Mouse (Mus musculus) ES-Bruce4 (cell line): ENCODE data around the gene Cd2bp2. TPM values are rescaled to one million over a fixed set of nuclear protein-coding genes. Genes with fewer than 3 reads are reported as not detected.
A peak's percentile ranks its signal among the peaks of the same experiment; 100 is the strongest.

Experiments used
- H3K27ac ChIP-seq: 2 replicates; pipeline ENCODE4 v1.5.1; 2012; ENCODE audit warnings: low read length, inconsistent platforms; ENCODE audit not compliant: insufficient read depth
- H3K27me3 ChIP-seq: 2 replicates; pipeline ENCODE4 v1.6.1; 2012; ENCODE audit warnings: mild to moderate bottlenecking, low read length, inconsistent platforms; ENCODE audit not compliant: control insufficient read depth, poor library complexity, insufficient read depth, severe bottlenecking
- H3K36me3 ChIP-seq: 2 replicates; pipeline ENCODE4 v1.6.1; 2012; ENCODE audit warnings: inconsistent platforms, mild to moderate bottlenecking, low read length, moderate library complexity; ENCODE audit not compliant: control insufficient read depth, poor library complexity, insufficient read depth, severe bottlenecking
- H3K4me1 ChIP-seq: one replicate; pipeline ENCODE4 v1.8.1; 2011; ENCODE audit warnings: low read length; ENCODE audit not compliant: control insufficient read depth, insufficient read depth
- H3K4me3 ChIP-seq: 2 replicates; pipeline ENCODE4 v1.5.1; 2011; ENCODE audit warnings: low read depth, mild to moderate bottlenecking, low read length
- H3K9ac ChIP-seq: 2 replicates; pipeline ENCODE4 v1.6.1; 2012; ENCODE audit warnings: low read depth, mild to moderate bottlenecking, inconsistent platforms; ENCODE audit not compliant: poor library complexity, severe bottlenecking
- H3K9me3 ChIP-seq: replicated peaks from 2 replicates; pipeline ENCODE4 v1.6.1; 2012; ENCODE audit warnings: mild to moderate bottlenecking, low read length, inconsistent platforms; ENCODE audit not compliant: control insufficient read depth, poor library complexity, insufficient read depth, severe bottlenecking
- CTCF ChIP-seq: IDR thresholded peaks from one replicate; pipeline ENCODE4 v1.8.1; 2011; ENCODE audit warnings: low read depth, low read length
- EP300 ChIP-seq: IDR thresholded peaks from 2 replicates; pipeline ENCODE4 v1.6.1; 2011; ENCODE audit warnings: low read depth, low read length; ENCODE audit not compliant: insufficient read depth
- POLR2A ChIP-seq: IDR thresholded peaks from one replicate; pipeline ENCODE4 v1.8.1; 2011; ENCODE audit warnings: low read length; ENCODE audit not compliant: insufficient read depth
- polyA plus RNA-seq: library from polyadenylated mRNA; stranded (reverse); fragments of >200 nt; gene quantifications from 2 replicates; pipeline ENCODE4 v1.2.4, GENCODE M21; 2011; ENCODE audit warnings: low read depth; ENCODE audit not compliant: missing spikeins, insufficient read depth, insufficient read length

The Cd2bp2 gene
- polyA plus RNA-seq, 1 experiment: 120 TPM

DNA sequence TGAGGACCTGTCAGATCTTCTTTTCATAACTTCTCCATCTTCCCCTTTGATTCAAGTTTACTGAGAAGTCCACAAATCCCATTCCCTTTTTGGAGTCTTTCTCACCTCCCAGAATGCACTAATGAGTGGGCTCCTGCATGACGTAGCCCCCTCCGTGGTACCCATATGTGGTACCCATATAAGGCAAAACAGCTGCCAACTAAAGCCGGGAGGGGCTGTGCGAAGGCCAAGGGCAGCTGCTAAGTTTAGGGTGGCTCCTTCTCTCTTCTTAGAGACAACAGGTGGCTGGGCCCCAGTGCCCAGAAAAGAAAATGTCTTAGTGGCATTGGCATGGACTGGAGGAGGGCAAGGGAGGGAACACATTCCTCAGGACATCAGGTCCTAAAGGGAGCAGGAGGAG, 14.4 kb upstream of the Cd2bp2 start:
- H3K9me3 ChIP-seq: no peaks in the 10 kb centered on the region
- H3K27ac ChIP-seq: peak overlapping the region; percentile 71
- TF ChIP-seq POLR2A (no peak), CTCF (no peak), EP300 (no peak)
- no peaks in the 10 kb centered on the region for H3K27me3 ChIP-seq
- peak overlapping the region; percentile 59; the same call in 1 of the 2 replicates for H3K9ac ChIP-seq
- H3K4me1 ChIP-seq: peaks cover 1% of the 10 kb centered on the region
- H3K36me3 ChIP-seq: peaks cover 4% of the 10 kb centered on the region; the same call in 1 of the 2 replicates
- H3K4me3 ChIP-seq: no peak overlapping the region

DNA sequence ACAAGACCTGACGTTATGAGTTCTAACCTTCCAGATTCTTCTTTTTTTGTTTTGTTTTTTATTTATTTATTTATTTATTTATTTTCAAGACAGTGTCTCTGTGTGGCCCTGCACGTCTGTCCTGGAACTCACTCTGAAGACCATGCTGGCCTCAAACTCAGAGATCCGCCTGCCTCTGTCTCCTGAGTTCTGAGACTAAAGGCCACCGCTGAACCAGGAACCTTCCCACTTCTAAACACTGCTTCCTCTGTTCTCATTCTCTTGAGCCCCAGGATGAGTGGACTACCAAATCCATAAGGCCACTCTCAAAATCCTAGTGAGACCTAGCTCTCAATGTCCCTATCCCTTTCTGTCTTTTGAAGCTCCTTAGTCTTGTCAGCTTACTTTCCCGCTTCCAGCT, 14.0 kb upstream of the Cd2bp2 start:
- Histone ChIP-seq H3K4me1 (peaks cover 1% of the 10 kb centered on the region), H3K36me3 (peaks cover 4% of the 10 kb centered on the region; the same call in 1 of the 2 replicates), H3K9me3 (no peaks in the 10 kb centered on the region), H3K4me3 (no peak overlapping the region), H3K27me3 (no peaks in the 10 kb centered on the region), H3K27ac (peak overlapping the region; percentile 71), H3K9ac (peak overlapping the region; percentile 59)
- no peak for TF ChIP-seq EP300
- TF ChIP-seq CTCF: no peak
- no peak for TF ChIP-seq POLR2A

DNA sequence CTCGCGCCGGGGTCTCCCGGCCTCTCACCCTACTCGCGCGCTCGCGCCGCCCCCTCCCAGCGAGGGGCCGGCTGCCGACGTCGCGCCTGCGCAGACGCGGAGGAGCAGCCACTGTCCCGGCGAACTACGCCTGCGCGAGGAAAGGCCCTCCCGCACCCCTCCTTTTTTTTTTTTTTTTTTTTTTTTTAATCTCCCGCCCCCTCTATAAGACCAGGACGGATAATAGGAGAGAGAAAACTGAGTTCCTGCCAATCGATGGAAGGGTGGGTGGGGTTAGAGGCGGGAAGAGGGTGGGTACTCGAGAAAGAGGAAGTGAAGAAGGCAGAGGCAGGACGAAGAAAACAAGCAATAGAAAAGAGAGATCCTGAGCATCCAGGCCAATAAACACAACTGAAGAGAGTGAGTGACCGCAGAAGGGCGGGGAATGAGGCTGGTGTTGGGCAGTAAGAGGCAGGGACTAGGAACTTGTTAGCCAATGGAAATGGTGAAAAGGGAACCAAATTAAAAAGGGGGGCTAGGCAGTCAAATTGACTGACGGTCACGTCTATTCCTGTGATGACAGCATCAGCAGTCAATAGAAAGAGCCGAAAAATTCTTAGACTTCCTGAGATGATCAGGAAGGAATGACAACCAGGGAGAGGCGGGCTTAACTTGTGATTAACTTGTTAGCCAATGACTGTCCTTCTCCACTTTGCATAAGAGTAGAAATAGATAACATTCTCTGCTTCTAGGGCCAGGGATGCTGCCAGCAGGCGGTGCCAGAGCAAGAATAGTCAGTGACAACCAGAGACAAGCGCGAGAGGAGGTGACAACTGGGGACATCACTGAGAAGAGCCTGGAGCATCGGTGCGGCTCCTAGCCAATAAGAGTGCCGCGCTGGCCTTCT, 12.9 kb upstream of the Cd2bp2 start, which contains the start of gene Mylpf:
Gene Mylpf (plus strand): TSS at position 338 of the 886 bp plus-strand sequence.
- Histone ChIP-seq H3K27ac (peak within 1 kb of the TSS; percentile 75), H3K9me3 (no peaks in the 10 kb centered on the region), H3K27me3 (no peaks in the 10 kb centered on the region), H3K36me3 (peaks cover 7% of the 10 kb centered on the region), H3K9ac (peak within 1 kb of the TSS; percentile 95), H3K4me1 (peaks cover 1% of the 10 kb centered on the region), H3K4me3 (peak within 1 kb of the TSS; percentile 93)
- TF ChIP-seq CTCF (peak; percentile 44), POLR2A (peak; percentile 29), EP300 (no peak)

DNA sequence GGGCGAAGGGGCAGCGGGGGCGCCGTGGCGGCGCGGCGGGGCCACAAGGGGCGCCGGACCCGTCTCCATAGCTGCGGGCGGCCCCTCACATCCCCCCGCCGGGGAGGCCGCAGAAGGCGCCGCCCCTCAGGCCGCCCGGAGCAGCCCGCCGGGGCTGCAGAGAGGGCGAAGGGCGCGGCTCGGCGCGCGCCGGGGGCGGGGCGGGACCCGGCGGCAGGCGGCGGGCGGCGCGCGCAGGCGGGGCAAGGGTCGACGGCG, 12.4 kb upstream of the Cd2bp2 start, which contains the start of gene Tbc1d10b:
Gene Tbc1d10b (minus strand): TSS at position 174 of the 258 bp plus-strand sequence.
- Histone ChIP-seq H3K36me3 (peaks cover 12% of the 10 kb centered on the region), H3K9me3 (no peaks in the 10 kb centered on the region), H3K4me3 (peak within 1 kb of the TSS; percentile 93), H3K27ac (peak within 1 kb of the TSS; percentile 75), H3K9ac (peak within 1 kb of the TSS; percentile 95), H3K27me3 (no peaks in the 10 kb centered on the region), H3K4me1 (peaks cover 1% of the 10 kb centered on the region)
- no peak for TF ChIP-seq EP300
- TF ChIP-seq CTCF: no peak
- TF ChIP-seq POLR2A: no peak

DNA sequence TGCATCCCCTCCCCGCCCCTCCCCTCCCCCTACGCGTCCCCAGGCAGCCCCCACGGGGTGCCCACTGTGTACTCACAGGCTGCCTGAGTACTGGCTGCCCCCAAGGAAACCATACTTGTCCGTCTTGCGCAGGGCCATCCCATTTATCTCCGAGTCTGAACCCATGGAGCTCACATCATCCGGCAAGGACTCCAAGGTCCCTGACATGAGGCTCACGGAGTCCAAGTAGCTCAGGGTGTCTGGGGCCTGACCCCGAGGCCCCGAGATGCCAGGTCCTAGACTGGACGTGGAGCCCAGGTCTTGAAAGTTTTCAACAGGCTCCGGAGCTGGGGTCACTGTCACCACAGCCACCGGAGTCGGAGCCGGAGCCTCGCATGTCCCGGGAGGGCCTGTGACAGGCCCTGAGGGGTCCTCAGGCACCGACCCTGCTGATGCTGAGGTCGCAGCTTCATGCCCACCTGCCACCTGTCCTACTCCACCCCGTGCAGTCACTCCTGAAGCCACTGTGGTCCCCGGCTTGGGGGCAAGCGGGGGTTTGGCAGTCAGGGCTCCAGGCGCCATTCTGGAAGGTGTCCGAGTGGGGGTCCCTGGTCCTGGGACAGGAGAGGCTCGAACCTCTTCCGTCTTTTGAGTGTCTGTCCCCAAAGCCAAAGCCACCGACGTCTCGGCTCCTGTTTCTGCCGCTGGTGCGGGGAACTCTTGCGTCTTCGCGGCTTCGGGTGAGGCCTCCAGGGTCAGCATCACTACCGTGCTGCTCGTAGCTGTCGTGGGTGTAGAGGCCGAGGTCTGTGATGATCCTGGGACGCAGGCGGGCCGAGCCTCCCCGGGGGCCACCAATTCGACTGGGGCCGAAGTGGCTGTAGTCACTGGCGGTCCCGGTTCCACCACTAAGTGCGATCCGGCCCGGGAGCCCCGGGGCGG, 11.8 kb upstream of the Cd2bp2 start:
- H3K4me1 ChIP-seq: peaks cover 1% of the 10 kb centered on the region
- H3K36me3 ChIP-seq: peaks cover 18% of the 10 kb centered on the region
- no peak for TF ChIP-seq CTCF
- H3K27me3 ChIP-seq: no peaks in the 10 kb centered on the region
- H3K4me3 ChIP-seq: peak overlapping the region; percentile 93
- peak overlapping the region; percentile 95 for H3K9ac ChIP-seq
- H3K27ac ChIP-seq: peak overlapping the region; percentile 75
- H3K9me3 ChIP-seq: no peaks in the 10 kb centered on the region
